Mouse (Mus musculus) brain, embryonic 14.5 days (tissue): Measurements from ENCODE around the gene Pou2af1.

Experiments
- CTCF ChIP-seq: fragments of 200-500 bp; IDR thresholded peaks from 2 replicates; pipeline ENCODE4 v1.5.1; 2012; ENCODE audit warnings: inconsistent platforms, mild to moderate bottlenecking, moderate library complexity, borderline replicate concordance; ENCODE audit not compliant: insufficient read depth, insufficient read length; ENCODE audit errors: extremely low read depth
- POLR2A ChIP-seq: fragments of 200-500 bp; IDR thresholded peaks from 2 replicates; pipeline ENCODE4 v1.6.1; 2012; ENCODE audit warnings: mild to moderate bottlenecking, inconsistent platforms, borderline replicate concordance; ENCODE audit not compliant: poor library complexity, insufficient read depth, insufficient read length, severe bottlenecking; ENCODE audit errors: extremely low read depth

GRCm38 (mm10) chr9:51238741-51239385 lies 25.4 kb downstream of the Pou2af1 start:
- TF ChIP-seq CTCF (no peak), POLR2A (no peak)
